Mouse (Mus musculus) liver, adult 2 months (tissue): ENCODE data around the gene Spata18. TPM values are rescaled to one million over a fixed set of nuclear protein-coding genes. Genes with fewer than 3 reads are reported as not detected.

Experiments
- DNase-seq: peaks from one replicate; pipeline ENCODE4 v3.0.0-alpha.2; 2011; ENCODE audit warnings: low read depth, low spot score; ENCODE audit errors: extremely low read depth
- H3K27ac ChIP-seq: fragments of 200-500 bp; replicated peaks from 2 replicates; pipeline ENCODE4 v1.5.1; 2012; ENCODE audit warnings: low read depth, mild to moderate bottlenecking, control low read depth, inconsistent platforms, low read length; ENCODE audit not compliant: insufficient read depth
- H3K27me3 ChIP-seq: fragments of 200-500 bp; 2 replicates; pipeline ENCODE4 v1.6.1; 2012; ENCODE audit warnings: mild to moderate bottlenecking, moderate library complexity, low read length, inconsistent platforms; ENCODE audit not compliant: control insufficient read depth, insufficient read depth
- H3K36me3 ChIP-seq: fragments of 200-500 bp; 2 replicates; pipeline ENCODE4 v1.6.1; 2012; ENCODE audit warnings: low read length, inconsistent platforms; ENCODE audit not compliant: control insufficient read depth, insufficient read depth
- H3K4me1 ChIP-seq: fragments of 200-500 bp; 2 replicates; pipeline ENCODE4 v1.6.1; 2011; ENCODE audit warnings: low read length; ENCODE audit not compliant: control insufficient read depth, insufficient read depth
- H3K4me3 ChIP-seq: fragments of 200-500 bp; 2 replicates; pipeline ENCODE4 v1.5.1; 2011; ENCODE audit warnings: low read depth, mild to moderate bottlenecking, control low read depth, low read length, moderate library complexity; ENCODE audit not compliant: insufficient read depth
- H3K79me2 ChIP-seq: fragments of 200-500 bp; 2 replicates; pipeline ENCODE4 v1.6.1; 2012; ENCODE audit warnings: inconsistent platforms, mild to moderate bottlenecking, low read length, moderate library complexity; ENCODE audit not compliant: control insufficient read depth, insufficient read depth
- H3K9ac ChIP-seq: fragments of 200-500 bp; 2 replicates; pipeline ENCODE4 v1.6.1; 2012; ENCODE audit warnings: low read depth, mild to moderate bottlenecking, control low read depth, inconsistent platforms, low read length
- CTCF ChIP-seq: fragments of 200-500 bp; IDR thresholded peaks from 2 replicates; pipeline ENCODE4 v1.5.1; 2011; ENCODE audit warnings: low read depth, low read length, control low read depth
- POLR2A ChIP-seq: fragments of 200-500 bp; IDR thresholded peaks from 2 replicates; pipeline ENCODE4 v1.6.1; 2011; ENCODE audit warnings: low read length, control low read depth; ENCODE audit not compliant: insufficient read depth; ENCODE audit errors: extremely low read depth
- WGBS: fragments of 180-500 bp; shearing (Covaris S2); methylation state at CpG from one replicate; pipeline ENCODE4 v1.1.7; 2018; 5-methylcytosine and 5-hydroxymethylcytosine counted together
- polyA plus RNA-seq: library from polyadenylated mRNA; depleted of rRNA; stranded (reverse); fragments of >200 nt; gene quantifications from 2 replicates; pipeline ENCODE4 v1.2.3, GENCODE M21; 2012; rRNA removed
- total RNA-seq: library from RNA; depleted of rRNA; stranded (reverse); fragments of >200 nt; gene quantifications from 2 replicates; pipeline ENCODE4 v1.2.3, GENCODE M21; 2014; rRNA removed

Gene Spata18
- total and polyA plus RNA-seq, 2 experiments = not detected

DNA sequence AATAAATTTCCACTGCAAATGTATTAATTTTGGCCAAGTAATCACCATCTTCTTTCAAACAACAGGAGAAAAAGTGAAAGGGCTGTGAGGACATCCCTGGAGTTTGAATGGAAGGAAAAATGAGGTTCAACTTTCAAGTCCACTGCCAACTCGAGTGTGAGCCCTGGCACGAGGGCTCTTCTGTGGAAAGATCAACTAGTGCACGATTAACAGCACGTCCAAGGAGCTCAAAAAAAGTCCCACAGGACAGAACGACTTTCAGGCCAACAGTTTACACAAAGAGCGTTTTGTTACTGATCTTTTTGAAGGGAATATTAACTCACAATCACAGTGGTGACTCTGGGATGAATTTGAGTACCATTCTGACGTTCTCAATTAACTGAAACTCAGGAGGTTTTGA, 61.7 kb downstream of the Spata18 start:
- no peaks in the 10 kb centered on the region for H3K4me1 ChIP-seq
- no peak for TF ChIP-seq CTCF
- H3K27me3 ChIP-seq = no peaks in the 10 kb centered on the region
- no peak overlapping the region for H3K9ac ChIP-seq
- no peak for DNase-seq
- no peaks in the 10 kb centered on the region for H3K36me3 ChIP-seq
- no peak overlapping the region for H3K4me3 ChIP-seq
- WGBS = 74% methylated on average over 7 of the region's 7 CpGs
- no peak overlapping the region for H3K27ac ChIP-seq
- H3K79me2 ChIP-seq = no peaks in the 10 kb centered on the region

DNA sequence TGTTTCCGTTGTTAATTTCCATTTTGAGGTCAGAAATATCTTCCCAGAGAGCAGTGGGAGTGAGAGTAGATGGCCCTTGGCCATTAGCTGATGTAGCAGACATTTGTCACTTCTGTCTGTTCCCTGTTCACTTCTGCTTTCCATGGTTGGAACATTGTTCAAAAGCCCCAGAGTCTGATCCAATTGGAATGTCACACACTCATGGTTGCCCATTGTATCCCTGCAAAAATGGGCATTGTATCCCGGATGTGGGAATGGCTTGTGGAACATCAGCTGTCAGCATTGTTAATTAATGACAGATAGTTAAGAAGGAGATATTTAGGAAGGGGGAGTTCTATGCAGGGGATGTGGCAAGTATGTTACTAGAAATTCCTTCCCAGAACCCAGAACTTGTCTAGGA, 65.8 kb downstream of the Spata18 start:
- no peak overlapping the region for H3K27ac ChIP-seq
- H3K4me1 ChIP-seq = no peaks in the 10 kb centered on the region
- no peaks in the 10 kb centered on the region for H3K27me3 ChIP-seq
- 67% methylated on average over 2 of the region's 2 CpGs for WGBS
- no peaks in the 10 kb centered on the region for H3K79me2 ChIP-seq
- H3K4me3 ChIP-seq = no peak overlapping the region
- TF ChIP-seq CTCF = no peak
- no peak for TF ChIP-seq POLR2A
- H3K36me3 ChIP-seq = no peaks in the 10 kb centered on the region
- H3K9ac ChIP-seq = no peak overlapping the region
- no peak for DNase-seq

DNA sequence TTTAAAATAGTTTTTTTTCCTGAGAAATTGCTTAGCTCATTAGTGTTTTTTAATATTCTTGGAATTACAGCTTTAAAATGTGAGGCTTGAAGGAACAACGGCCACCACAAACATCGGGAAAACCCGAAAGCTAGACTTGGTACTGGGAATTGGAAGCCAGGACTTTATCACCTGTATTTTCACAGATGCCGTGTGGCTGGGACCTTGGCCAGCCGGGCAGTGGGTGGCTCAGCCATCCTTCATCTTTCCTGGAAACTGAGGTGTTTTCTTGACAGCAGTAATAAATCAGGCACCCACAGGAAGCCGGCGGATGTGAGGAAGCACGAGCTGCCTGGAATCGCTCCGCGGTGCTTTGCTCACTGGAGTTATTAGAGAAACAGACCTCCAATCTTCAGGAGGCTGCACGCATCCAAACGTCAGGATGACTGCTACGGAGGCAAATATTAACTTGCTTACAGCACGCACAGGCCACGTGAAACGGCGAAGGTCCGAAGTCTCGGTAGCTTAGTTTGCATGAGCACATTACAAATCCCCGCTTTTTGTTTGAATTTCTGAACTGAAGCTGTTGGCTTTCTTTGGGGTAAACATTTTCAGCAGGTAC, 70.6 kb downstream of the Spata18 start:
- DNase-seq = peak; percentile 67
- Histone ChIP-seq H3K36me3 (no peaks in the 10 kb centered on the region), H3K27me3 (no peaks in the 10 kb centered on the region), H3K27ac (no peak overlapping the region), H3K4me3 (no peak overlapping the region), H3K79me2 (no peaks in the 10 kb centered on the region), H3K4me1 (no peaks in the 10 kb centered on the region), H3K9ac (no peak overlapping the region)
- TF ChIP-seq CTCF = no peak
- no peak for TF ChIP-seq POLR2A
- WGBS = 70% methylated on average over 21 of the region's 21 CpGs

DNA sequence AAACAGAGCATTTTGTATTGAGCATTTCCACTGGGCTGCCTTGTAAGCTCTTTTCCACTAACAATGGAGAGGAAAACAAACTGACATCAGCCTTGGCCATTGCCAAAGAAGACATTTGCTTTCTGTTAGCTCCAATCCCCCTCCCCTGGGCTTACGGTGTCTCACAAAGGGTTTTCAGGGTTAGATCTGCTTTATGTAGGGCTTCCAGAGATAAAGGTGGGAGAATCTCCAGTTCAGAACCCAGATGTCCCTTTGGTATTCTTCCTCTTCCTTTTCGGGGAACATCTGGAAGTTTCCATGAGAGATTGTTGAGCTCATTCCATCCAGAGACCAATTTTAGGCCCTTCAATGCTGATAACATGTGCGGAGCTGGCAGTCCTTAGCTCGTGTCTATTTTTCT, 74.8 kb downstream of the Spata18 start:
- Histone ChIP-seq H3K79me2 (no peaks in the 10 kb centered on the region), H3K27me3 (no peaks in the 10 kb centered on the region), H3K9ac (no peak overlapping the region), H3K27ac (no peak overlapping the region), H3K4me1 (no peaks in the 10 kb centered on the region), H3K4me3 (no peak overlapping the region), H3K36me3 (no peaks in the 10 kb centered on the region)
- no peak for DNase-seq
- TF ChIP-seq CTCF (no peak), POLR2A (no peak)
- WGBS = 89% methylated on average over 4 of the region's 4 CpGs

DNA sequence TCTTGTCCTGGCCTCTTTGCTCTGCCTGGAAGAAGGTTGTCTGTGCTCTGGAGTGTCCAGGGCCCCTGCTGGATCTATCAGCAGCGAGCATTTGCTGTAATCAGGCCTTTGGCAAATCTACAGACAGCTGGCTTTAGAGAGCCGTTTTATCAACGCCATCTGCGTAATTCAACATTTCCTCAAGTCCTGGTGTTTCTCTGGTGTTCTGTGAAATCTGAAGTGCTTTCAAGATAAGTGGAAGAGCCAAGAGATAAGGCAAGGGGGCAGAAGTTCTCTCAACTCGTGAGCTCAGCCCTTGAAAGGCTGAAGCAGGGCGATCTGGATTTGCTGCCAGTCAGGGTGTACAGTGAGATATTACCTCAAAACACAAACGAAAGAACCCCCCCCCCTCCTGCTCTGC, 77.5 kb downstream of the Spata18 start:
- DNase-seq = no peak
- TF ChIP-seq POLR2A (no peak), CTCF (no peak)
- 65% methylated on average over 7 of the region's 7 CpGs for WGBS
- Histone ChIP-seq H3K4me3 (no peak overlapping the region), H3K9ac (no peak overlapping the region), H3K4me1 (no peaks in the 10 kb centered on the region), H3K27ac (no peak overlapping the region), H3K79me2 (no peaks in the 10 kb centered on the region), H3K27me3 (no peaks in the 10 kb centered on the region), H3K36me3 (no peaks in the 10 kb centered on the region)

Other genes with a start within 250 kb of the Spata18 start
- gene Cwh43, start 245.3 kb upstream of the Spata18 start, total RNA-seq = not detected in 2 replicates
- gene Cwh43, start 245.3 kb upstream of the Spata18 start, polyA plus RNA-seq = not detected in 2 replicates
- 13.6 and 14.0 TPM in 2 replicates for gene Dcun1d4, start 170.4 kb upstream of the Spata18 start, total RNA-seq
- gene Dcun1d4, start 170.4 kb upstream of the Spata18 start, polyA plus RNA-seq = 8.2 and 10.3 TPM in 2 replicates
- 0.34 TPM in 1 of 2 replicates, not detected in the other for gene Lrrc66, start 18.9 kb upstream of the Spata18 start, total RNA-seq
- 0.02 TPM in 1 of 2 replicates, not detected in the other for gene Lrrc66, start 18.9 kb upstream of the Spata18 start, polyA plus RNA-seq
- 1.6 and 1.8 TPM in 2 replicates for gene Sgcb, start 3.6 kb upstream of the Spata18 start, total RNA-seq
- gene Sgcb, start 3.6 kb upstream of the Spata18 start, polyA plus RNA-seq = 0.62 and 0.80 TPM in 2 replicates